Mouse (Mus musculus): ENCODE data around the gene Trio. TPM values are rescaled to one million over a fixed set of nuclear protein-coding genes. Genes with fewer than 3 reads are reported as not detected.

Trio gene
- total and polyA plus RNA-seq, 3 experiments, result 0.66 TPM; not detected in 2

- TF ChIP-seq CTCF (IDR thresholded peaks at IDR 0.05; ENCODE audit: low read depth, low read length), result no peak
- no peak for TF ChIP-seq POLR2AphosphoS5 (IDR thresholded peaks at IDR 0.05; ENCODE audit: insufficient replicate concordance, low read depth, low read length)
- no peak for TF ChIP-seq GATA1 (IDR thresholded peaks at IDR 0.05; ENCODE audit: borderline replicate concordance, low read length)
- Histone ChIP-seq H3K9me3 (replicated peaks) (peaks cover 5% of the 10 kb centered on the region), H3K4me1 (ENCODE audit: insufficient read depth, low read depth, low read length) (no peaks in the 10 kb centered on the region), H3K27me3 (ENCODE audit: insufficient read depth, low read length) (no peaks in the 10 kb centered on the region; the same call in 1 of the 2 replicates), H3K4me3 (ENCODE audit: low read depth, low read length) (no peak overlapping the region), H3K36me3 (replicated peaks) (no peaks in the 10 kb centered on the region)
- ATAC-seq (ENCODE audit: extremely low read depth, insufficient number of reproducible peaks, low FRiP score, poor library complexity, severe bottlenecking) (no peak), DNase-seq (ENCODE audit: low spot score) (no peak)
Measured at GRCm38 (mm10) chr15:27697632-27698031, 328.0 kb downstream of the Trio start.

- TF ChIP-seq CTCF (IDR thresholded peaks at IDR 0.05; ENCODE audit: low read depth, low read length) (no peak), TAL1 (conservative IDR thresholded peaks at IDR 0.05; ENCODE audit: low read depth, low read length) (no peak), GATA1 (IDR thresholded peaks at IDR 0.05; ENCODE audit: borderline replicate concordance, low read length) (no peak), GATA2 (IDR thresholded peaks at IDR 0.05; ENCODE audit: borderline replicate concordance, low read depth, low read length) (no peak), POLR2AphosphoS5 (IDR thresholded peaks at IDR 0.05; ENCODE audit: insufficient replicate concordance, low read depth, low read length) (no peak)
- no peak for DNase-seq (ENCODE audit: low spot score)
- no peak for ATAC-seq (ENCODE audit: extremely low read depth, insufficient number of reproducible peaks, low FRiP score, poor library complexity, severe bottlenecking)
- no peaks in the 10 kb centered on the region for H3K27me3 ChIP-seq (ENCODE audit: insufficient read depth, low read length)
- H3K4me1 ChIP-seq (ENCODE audit: insufficient read depth, low read depth, low read length), result no peaks in the 10 kb centered on the region
- no peaks in the 10 kb centered on the region for H3K36me3 ChIP-seq (replicated peaks)
- no peaks in the 10 kb centered on the region for H3K9me3 ChIP-seq (replicated peaks)
- no peak overlapping the region for H3K4me3 ChIP-seq (ENCODE audit: low read depth, low read length)
Measured at GRCm38 (mm10) chr15:27693235-27693634, 332.4 kb downstream of the Trio start.

GRCm38 (mm10) chr15:27692161-27692560 lies 333.5 kb downstream of the Trio start:
- no peaks in the 10 kb centered on the region for H3K36me3 ChIP-seq (replicated peaks)
- DNase-seq (ENCODE audit: low spot score), result no peak
- TF ChIP-seq GATA1 (IDR thresholded peaks at IDR 0.05; ENCODE audit: borderline replicate concordance, low read length) (no peak), CTCF (IDR thresholded peaks at IDR 0.05; ENCODE audit: low read depth, low read length) (no peak), TAL1 (conservative IDR thresholded peaks at IDR 0.05; ENCODE audit: low read depth, low read length) (no peak), GATA2 (IDR thresholded peaks at IDR 0.05; ENCODE audit: borderline replicate concordance, low read depth, low read length) (no peak), POLR2AphosphoS5 (IDR thresholded peaks at IDR 0.05; ENCODE audit: insufficient replicate concordance, low read depth, low read length) (no peak)

GRCm38 (mm10) chr15:27691213-27691612 lies 334.4 kb downstream of the Trio start:
- Histone ChIP-seq H3K4me1 (ENCODE audit: insufficient read depth, low read depth, low read length) (no peaks in the 10 kb centered on the region), H3K9me3 (replicated peaks) (no peaks in the 10 kb centered on the region), H3K27me3 (ENCODE audit: insufficient read depth, low read length) (no peaks in the 10 kb centered on the region), H3K36me3 (replicated peaks) (no peaks in the 10 kb centered on the region), H3K4me3 (ENCODE audit: low read depth, low read length) (no peak overlapping the region)
- no peak for ATAC-seq (ENCODE audit: extremely low read depth, insufficient number of reproducible peaks, low FRiP score, poor library complexity, severe bottlenecking)
- no peak for DNase-seq (ENCODE audit: low spot score)
- TF ChIP-seq GATA1 (IDR thresholded peaks at IDR 0.05; ENCODE audit: borderline replicate concordance, low read length) (no peak), GATA2 (IDR thresholded peaks at IDR 0.05; ENCODE audit: borderline replicate concordance, low read depth, low read length) (no peak), POLR2AphosphoS5 (IDR thresholded peaks at IDR 0.05; ENCODE audit: insufficient replicate concordance, low read depth, low read length) (no peak), TAL1 (conservative IDR thresholded peaks at IDR 0.05; ENCODE audit: low read depth, low read length) (no peak), CTCF (IDR thresholded peaks at IDR 0.05; ENCODE audit: low read depth, low read length) (no peak)

More at GRCm38 (mm10) chr15:27692161-27692560, 333.5 kb downstream of the Trio start:
- Histone ChIP-seq H3K4me3 (ENCODE audit: low read depth, low read length) (no peak overlapping the region), H3K4me1 (ENCODE audit: insufficient read depth, low read depth, low read length) (no peaks in the 10 kb centered on the region), H3K27me3 (ENCODE audit: insufficient read depth, low read length) (no peaks in the 10 kb centered on the region), H3K9me3 (replicated peaks) (no peaks in the 10 kb centered on the region)
- ATAC-seq (ENCODE audit: extremely low read depth, insufficient number of reproducible peaks, low FRiP score, poor library complexity, severe bottlenecking), result no peak

GRCm38 (mm10) chr15:27688041-27688651 lies 337.5 kb downstream of the Trio start:
- H3K4me3 ChIP-seq (ENCODE audit: low read depth, low read length), result no peak overlapping the region

GRCm38 (mm10) chr15:27684813-27685212 lies 340.8 kb downstream of the Trio start:
- no peak for TF ChIP-seq CTCF (IDR thresholded peaks at IDR 0.05; ENCODE audit: low read depth, low read length)
- TF ChIP-seq GATA2 (IDR thresholded peaks at IDR 0.05; ENCODE audit: borderline replicate concordance, low read depth, low read length), result no peak
- TF ChIP-seq TAL1 (conservative IDR thresholded peaks at IDR 0.05; ENCODE audit: low read depth, low read length), result no peak
- no peak for TF ChIP-seq GATA1 (IDR thresholded peaks at IDR 0.05; ENCODE audit: borderline replicate concordance, low read length)
- no peak for TF ChIP-seq POLR2AphosphoS5 (IDR thresholded peaks at IDR 0.05; ENCODE audit: insufficient replicate concordance, low read depth, low read length)
- no peak for DNase-seq (ENCODE audit: low spot score)
- H3K4me3 ChIP-seq (ENCODE audit: low read depth, low read length), result no peak overlapping the region

More at GRCm38 (mm10) chr15:27688041-27688651, 337.5 kb downstream of the Trio start:
- no peaks in the 10 kb centered on the region for H3K27me3 ChIP-seq (ENCODE audit: insufficient read depth, low read length)
- no peaks in the 10 kb centered on the region for H3K9me3 ChIP-seq (replicated peaks)
- DNase-seq (ENCODE audit: low spot score) (no peak), ATAC-seq (ENCODE audit: extremely low read depth, insufficient number of reproducible peaks, low FRiP score, poor library complexity, severe bottlenecking) (no peak)
- no peaks in the 10 kb centered on the region for H3K4me1 ChIP-seq (ENCODE audit: insufficient read depth, low read depth, low read length)
- H3K36me3 ChIP-seq (replicated peaks), result no peaks in the 10 kb centered on the region
- no peak for TF ChIP-seq TAL1 (conservative IDR thresholded peaks at IDR 0.05; ENCODE audit: low read depth, low read length)
- TF ChIP-seq GATA1 (IDR thresholded peaks at IDR 0.05; ENCODE audit: borderline replicate concordance, low read length), result no peak
- TF ChIP-seq CTCF (IDR thresholded peaks at IDR 0.05; ENCODE audit: low read depth, low read length), result no peak
- no peak for TF ChIP-seq GATA2 (IDR thresholded peaks at IDR 0.05; ENCODE audit: borderline replicate concordance, low read depth, low read length)
- TF ChIP-seq POLR2AphosphoS5 (IDR thresholded peaks at IDR 0.05; ENCODE audit: insufficient replicate concordance, low read depth, low read length), result no peak

More at GRCm38 (mm10) chr15:27684813-27685212, 340.8 kb downstream of the Trio start:
- H3K27me3 ChIP-seq (ENCODE audit: insufficient read depth, low read length), result no peaks in the 10 kb centered on the region
- H3K9me3 ChIP-seq (replicated peaks), result peaks cover 9% of the 10 kb centered on the region
- ATAC-seq (ENCODE audit: extremely low read depth, insufficient number of reproducible peaks, low FRiP score, poor library complexity, severe bottlenecking), result no peak
- no peaks in the 10 kb centered on the region for H3K36me3 ChIP-seq (replicated peaks)
- no peaks in the 10 kb centered on the region for H3K4me1 ChIP-seq (ENCODE audit: insufficient read depth, low read depth, low read length)

All from G1E (cell line).